Mouse (Mus musculus): ENCODE results near the gene Elk4.
A peak's percentile ranks its signal among the peaks of the same experiment; 100 is the strongest.

Gene Elk4

GRCm38 (mm10) chr1:132065475-132066172, 58.2 kb downstream of the Elk4 start:
- no peak for DNase-seq (ENCODE audit: low read depth)

GRCm38 (mm10) chr1:132067261-132068255, 60.2 kb downstream of the Elk4 start, which contains the start of gene Mfsd4a:
TSS of gene Mfsd4a (minus strand) at chr1:132068062.
- peak; percentile 33 for DNase-seq (ENCODE audit: low read depth)

DNA sequence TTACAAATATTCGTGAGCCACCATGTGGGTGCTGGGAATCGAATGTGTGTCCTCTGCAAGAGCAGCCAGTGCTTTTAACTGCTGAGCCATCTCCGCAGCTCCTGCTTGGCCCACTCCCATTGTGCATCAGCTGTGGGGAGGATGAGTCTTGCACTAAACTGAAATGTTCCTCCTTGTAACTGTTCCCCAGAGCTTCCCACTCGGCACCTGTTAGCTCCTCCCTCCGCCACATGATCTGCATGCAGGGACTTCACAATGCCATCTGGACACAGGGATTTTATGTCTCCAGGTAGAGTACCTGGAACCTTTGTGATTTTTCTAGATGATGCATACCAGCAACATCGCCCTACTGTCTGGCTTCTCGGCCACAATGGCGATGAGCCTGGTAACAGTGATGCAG, 62.0 kb downstream of the Elk4 start:
- no peak for DNase-seq (ENCODE audit: low read depth)

DNA sequence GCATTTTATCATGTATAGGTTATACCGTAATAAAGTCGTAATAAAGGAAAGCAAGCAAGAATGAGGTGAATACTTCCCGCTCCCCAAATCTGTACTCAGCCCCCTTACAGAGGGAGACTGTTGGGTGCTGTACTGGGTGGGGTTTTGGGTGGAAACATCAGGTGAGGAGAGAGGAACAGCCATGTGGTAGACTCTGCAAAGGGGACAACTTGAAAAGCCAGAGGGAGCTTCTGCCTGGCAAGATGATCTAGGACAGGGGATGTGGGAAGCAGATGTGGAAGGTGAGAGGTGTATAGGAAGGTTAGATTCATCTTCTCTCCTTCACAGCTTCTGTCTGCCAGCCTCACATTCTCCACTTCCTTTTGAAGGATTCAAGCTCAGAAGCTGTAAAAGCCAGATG, 63.3 kb downstream of the Elk4 start:
- DNase-seq (ENCODE audit: low read depth): no peak

- no peak for DNase-seq (ENCODE audit: low read depth)
Measured at GRCm38 (mm10) chr1:132075576-132075975, 68.2 kb downstream of the Elk4 start.

DNA sequence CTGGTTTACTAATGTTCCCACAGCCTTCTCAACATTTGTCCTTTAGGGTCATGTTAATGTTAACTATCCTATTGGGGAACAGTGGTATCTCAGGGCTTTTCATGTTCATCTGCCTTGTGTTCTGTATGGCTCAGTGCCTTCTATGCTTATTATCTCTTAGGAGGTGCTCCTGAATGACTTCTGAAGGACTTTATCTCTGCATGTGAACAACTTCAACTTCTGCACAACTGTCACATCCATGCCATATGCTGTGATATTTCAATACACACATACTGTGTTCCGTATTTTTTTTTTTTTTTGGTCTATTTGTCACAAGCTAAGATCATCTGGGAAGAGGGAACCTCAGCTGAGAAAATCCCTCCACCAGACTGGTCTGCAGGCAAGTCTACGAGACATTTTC, 71.0 kb downstream of the Elk4 start:
- DNase-seq (ENCODE audit: low read depth): no peak
